Mouse (Mus musculus) cerebellum, postnatal 4 days (tissue): ENCODE measurements around the gene Rimbp2.
"Not testable (repeated sequence)": the region's sequence is repeated elsewhere in the genome, so short reads cannot be mapped to it uniquely, and the experiment has no call there.

Experiments used
- DNase-seq, 2 experiments: peaks; one replicate each; pipeline ENCODE4 v3.0.0; 2022; ENCODE audit warnings: low spot score in 2 of 2, mixed read lengths in 1 of 2

Gene Rimbp2

DNA sequence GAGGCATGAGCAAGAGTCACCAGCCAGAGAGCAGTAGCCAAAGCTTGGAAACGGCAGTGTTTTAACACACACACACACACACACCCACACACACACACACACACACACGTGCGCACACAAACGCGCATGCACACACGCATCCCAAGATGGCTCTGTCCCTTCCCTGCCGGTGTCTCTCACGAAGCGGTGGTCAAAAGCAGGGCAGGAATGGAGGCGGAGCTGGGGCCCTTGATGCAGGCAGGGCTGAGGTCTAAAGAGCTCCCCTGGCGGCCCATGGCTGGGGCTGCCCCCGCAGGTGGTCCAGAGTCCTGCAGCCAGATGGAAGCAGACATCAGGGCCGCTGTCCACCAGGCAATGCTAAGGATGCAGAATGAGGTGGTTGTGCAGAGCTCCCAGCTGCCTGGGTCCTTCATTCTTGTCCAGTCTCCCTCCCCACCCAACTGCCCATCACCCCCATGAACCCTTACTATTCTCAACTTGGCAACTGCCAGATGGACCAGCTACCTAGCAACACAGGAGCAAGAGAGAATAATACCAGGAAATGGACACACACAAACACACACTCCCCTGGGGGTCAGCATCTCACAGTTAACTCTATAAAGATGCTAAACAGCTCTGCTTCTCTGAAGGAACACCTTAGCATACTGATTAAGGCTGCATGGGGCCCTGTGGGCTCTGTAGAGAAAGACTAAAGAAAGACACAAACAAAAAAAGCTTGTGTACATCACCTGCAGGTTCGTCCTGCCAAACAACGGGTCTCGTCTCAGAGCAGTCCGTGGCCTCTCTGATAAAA is at the start of gene Rimbp2:
TSS of gene Rimbp2 (minus strand) at position 209 of the 793 bp plus-strand sequence.
- peak in 1 of 2 experiments; percentile 43 for DNase-seq

DNA sequence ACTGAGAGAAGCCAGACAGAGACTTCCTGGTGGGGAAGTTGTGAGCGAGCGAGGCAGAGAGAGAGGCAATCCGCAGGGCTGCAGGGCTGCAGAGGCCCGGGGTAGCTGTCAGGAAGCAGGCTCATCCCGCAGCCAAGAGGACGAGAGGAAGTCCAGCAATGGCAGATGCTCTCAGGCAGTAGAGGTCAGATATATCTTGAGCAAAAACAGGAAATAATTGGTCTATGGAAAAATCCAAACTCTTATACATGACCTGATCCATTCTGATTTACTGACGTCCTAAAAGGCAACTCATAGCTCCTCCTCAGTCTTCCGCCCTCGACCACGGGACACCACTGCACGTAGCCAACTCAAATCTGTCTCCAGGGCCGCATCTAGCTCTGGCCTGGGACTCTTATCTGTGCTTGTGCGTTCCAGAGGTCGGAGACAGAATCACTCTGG is 49.3 kb upstream of the Rimbp2 start:
- DNase-seq, result no peak

DNA sequence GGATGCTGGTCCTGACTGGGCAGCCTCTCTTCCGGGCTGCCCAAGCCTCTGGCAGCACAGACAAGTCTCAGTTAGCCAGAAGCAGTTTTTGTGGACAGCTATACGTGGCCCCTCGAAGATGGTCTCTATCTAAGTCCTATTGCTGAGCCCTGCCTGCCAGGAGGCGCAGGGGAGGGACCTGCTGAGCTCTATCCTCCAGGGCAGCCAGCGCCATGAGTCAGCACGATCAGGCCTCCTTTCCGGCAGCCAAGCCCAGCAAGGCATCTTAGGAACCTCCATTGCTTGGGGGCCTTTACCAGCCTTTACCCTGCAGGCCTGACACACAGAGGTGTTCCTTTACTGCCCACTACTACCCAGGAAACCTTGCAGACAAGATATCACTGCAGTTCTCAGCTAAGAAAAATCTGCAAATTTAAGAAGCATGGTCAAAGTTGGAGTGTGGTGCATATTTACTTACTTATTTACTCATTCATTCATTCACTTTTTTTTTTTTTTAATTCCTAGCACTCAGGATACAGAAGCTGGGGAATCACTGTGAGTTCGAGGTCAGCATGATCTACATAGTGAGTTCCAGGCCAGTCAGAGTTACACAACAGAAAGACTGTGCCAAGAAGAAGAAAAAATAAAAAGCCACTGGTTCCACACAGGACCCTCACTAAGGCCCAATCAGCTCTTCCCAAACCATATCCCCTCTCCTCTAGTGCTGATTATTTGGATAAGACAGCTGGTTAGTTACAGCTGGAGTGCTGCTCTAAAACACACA is 47.6 kb upstream of the Rimbp2 start:
- no peak for DNase-seq

DNA sequence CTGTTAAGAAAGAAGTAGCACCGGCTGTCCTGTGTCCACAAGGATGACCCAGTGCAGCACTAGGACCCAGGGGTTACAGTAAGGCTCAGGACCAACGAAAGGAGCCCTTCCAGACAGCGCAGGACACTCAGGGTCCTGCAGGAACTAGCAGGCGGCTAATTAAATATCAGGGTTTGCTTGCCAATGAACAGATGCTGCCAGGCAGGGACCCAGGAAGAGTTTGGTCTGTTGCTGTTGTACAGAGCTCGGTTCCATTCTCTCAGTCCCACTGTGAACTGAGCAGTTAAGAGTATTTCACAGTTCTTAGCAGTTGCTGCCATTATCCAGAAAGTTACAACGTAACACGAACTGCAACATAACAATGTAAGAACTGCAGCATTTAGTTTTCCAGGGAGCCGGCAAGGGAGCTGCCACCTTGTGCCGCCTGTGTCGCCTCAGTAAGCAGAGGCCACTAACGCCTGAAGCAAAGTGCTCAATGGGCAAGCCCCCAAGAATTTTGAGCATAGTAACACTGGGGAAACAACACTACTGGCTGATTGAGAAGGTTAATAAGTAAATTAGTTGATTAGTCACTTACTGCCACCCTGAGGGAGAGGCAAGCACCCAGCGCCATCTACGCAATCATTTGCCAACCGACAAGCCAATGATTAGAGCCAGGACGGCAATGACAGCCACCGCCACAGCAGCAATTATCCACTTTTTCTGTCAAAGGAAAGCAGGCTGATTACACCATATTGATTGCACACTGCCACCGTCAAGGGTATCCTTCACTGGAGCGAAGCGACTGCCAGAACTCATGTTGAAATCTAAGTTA is 34.1 kb upstream of the Rimbp2 start:
- peak in 1 of 2 experiments; percentile 39 for DNase-seq

DNA sequence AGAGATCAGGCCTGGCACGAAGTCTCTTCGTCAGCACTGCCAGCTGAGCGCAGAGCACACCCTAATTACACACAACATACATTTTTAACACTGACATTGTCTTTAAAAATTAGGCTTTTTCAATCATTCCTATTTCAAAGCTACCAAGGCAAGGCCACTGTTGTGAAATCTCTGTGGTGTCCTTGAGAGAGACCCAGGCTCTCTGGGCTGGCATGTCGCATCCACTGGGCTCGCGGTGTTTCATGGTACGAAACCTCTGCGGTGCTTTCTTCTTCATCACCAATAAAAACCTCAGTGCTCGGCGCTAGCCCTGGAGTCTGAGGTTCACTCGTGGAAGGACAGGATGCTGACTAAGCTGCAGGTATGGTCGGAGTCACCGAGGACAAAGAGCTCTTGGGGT is 32.7 kb upstream of the Rimbp2 start:
- no peak for DNase-seq

DNA sequence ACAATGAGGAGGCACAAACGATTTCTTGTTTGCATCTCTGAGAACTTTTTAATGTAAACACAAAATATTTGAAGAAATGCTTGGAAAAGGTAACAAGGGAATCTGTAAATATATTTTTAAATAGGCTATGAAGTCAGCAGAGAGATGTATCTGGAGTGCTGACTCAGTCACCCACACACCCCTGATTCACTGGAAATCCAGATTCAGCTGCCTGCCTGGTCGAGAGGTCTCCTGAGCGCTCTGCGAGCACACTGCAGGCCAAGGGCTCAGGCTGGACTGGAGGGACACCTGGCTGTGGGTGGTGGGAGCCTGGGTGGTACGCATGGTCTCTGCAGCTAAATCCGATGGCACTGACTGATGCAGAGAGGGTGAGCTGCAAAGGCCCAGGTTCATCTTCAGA is 31.2 kb upstream of the Rimbp2 start:
- DNase-seq, result no peak

DNA sequence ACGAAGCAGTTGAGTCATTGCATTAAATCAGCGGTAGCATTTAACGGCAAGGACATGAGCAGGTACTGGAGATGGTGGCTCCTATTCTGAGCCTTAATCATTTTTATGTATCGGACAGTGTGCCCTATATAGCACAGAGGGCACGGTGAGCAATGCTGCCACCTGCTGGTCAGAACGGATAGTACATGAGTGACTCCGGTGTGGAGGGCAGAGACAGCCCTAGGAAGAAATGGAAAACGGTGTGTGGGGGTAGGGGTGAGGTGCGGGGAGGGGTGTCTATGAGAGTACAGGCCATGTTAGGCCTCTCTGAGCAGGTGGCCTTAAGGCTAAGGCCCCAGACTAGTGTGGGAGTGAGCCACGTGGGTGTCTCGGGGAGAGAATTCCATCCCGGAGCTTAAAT is 28.3 kb upstream of the Rimbp2 start:
- peak; percentile 73 to 82 for DNase-seq

DNA sequence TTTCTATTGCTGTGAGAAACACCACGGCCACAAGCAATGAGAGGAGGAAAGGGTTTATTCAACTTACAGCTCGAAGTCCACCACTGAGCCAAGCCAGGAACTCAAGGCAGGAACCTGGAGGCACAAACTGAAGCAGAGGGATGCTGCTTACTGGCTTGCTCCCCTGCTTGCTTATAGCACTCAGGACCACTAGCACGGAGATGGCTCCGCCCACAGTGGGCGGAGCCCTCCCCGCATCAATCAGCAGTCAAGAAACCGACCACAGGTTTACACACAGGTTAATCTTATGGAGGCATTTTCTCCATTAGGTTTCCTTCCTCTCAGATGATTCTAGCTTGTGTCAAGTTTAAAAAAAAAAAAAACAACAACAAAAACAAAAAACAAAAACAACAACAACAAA is 27.6 kb upstream of the Rimbp2 start:
- DNase-seq, result no peak

DNA sequence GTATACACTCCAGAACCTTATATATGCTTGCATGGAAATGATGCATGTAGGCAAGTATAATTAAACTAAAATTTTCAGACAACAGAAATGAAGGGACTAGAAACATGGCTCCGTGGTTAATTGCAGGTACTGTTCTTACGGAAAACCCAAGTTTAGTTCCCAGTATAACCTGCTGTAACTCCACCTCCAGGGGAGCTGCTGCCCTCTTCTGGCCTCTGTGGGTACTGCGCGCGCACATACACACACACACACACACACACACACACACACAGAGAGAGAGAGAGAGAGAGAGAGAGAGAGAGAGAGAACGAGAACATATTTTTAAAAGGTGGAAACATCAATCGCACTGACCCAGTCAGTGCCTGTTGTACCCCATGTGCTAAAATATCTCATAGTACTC is 25.7 kb upstream of the Rimbp2 start:
- DNase-seq, result no peak

DNA sequence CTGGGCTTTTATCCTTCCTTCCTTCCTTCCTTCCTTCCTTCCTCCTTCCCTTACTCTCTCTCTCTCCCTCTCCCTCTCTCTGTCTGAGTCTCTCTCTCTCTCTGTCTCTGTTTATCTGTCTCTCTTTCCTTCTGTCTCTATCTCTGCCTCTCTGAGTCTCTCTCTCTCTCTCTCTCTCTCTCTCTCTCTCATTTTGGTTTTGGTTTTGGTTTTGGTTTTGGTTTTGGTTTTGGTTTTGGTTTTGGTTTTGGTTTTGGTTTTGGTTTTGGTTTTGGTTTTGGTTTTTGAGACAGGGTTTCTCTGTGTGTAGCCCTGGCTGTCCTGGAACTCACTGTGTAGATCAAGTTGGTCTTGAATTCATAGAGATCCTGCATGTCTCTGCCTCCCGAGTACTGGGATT is 24.2 kb upstream of the Rimbp2 start:
- DNase-seq, result not testable (repeated sequence)

DNA sequence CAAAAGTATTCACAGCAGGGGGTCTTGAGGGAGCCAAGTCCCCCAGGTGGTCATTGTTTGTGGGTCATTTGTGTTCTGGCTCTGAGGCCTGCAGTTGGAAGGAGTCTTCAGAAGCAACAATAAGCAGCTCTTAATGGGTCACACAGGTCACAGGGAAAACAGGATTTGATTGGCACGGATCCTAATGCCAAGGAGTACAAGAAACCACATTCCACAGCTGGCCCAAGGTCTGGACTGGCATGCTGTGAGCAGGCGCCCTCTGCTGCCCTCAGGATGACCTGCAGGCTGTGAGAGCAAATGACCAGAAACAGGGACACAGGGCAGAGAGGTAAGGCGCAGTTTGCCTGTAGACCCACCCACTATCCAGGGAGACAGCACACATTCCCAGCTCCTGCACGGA is 23.0 kb upstream of the Rimbp2 start:
- peak; percentile 36 to 42 for DNase-seq

DNA sequence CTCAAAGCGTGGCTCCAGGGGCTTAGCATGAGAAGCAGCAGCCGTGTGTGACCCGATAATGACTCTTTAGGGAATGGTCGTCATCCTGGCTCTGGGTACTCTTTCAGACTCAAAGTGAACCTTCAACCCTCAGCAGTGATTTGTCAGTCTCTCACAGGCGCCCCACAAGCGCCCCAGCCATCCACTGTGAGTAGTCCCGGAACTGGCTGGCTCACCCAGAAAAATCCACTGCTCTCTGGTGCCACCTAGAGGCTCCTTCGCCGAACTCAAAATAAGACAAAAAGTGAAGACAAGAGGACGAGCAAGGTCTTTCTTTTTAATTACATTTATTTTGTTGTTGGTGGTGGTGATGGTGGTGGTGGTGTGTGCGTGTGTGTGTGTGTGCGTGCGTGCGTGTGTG is 18.0 kb upstream of the Rimbp2 start:
- peak; percentile 63 to 79 for DNase-seq

DNA sequence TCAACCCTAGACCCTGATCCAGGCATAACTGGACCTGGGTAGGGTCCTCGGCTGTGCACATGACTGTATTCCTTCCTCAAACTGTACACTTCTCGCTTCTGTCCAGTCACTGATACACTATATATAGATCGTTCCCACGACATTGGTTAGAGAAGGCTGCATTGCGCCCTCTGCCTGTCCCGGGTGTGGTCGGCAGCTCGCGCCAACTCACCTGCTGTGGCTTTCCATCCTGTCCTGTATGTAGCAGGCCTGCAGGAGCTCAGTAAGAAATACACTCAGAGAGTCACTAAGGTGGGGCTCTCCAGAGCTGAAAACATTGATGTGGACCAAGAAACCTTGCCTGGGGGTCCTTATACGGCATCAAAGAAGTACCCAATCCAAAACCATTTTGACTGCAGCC is 17.6 kb upstream of the Rimbp2 start:
- no peak for DNase-seq

DNA sequence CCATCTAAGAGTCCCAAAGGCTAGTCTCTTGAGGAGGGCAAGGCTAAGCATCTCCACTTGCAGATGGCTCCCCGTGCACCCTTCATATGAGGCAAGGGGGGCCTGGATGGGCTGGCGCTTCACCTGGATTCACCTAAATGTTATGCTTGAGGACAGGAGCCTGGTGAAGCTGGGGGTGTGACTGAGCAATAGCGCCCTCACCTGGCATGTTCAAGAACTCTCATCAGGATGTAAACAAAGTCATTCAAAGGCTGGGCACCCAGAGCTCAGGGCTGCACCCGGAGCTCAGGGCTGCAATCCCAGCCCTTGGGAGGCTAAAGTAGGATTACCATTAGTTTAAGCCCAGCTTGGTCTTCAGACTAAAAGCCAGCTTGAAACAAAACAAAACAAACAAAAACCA is 11.1 kb upstream of the Rimbp2 start:
- no peak for DNase-seq

DNA sequence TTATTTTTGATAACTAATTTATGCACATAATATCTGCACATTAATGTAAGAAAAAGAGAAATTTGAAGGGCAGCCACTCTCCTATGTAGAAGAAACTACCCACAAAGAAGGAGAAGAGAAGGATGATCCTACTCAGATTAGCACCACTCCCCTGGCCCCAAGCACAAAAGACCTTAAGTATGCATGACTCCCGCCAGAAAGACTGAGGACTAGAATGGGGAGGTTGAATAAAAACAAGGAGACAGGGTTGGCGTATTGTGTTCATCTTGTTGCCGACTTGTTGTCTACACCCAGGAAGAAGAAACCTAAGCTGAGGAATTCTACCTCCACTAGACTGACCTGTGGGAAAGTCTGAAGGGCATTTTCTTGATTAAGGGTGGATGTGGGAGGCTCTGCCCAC is 5.6 kb upstream of the Rimbp2 start:
- no peak for DNase-seq

DNA sequence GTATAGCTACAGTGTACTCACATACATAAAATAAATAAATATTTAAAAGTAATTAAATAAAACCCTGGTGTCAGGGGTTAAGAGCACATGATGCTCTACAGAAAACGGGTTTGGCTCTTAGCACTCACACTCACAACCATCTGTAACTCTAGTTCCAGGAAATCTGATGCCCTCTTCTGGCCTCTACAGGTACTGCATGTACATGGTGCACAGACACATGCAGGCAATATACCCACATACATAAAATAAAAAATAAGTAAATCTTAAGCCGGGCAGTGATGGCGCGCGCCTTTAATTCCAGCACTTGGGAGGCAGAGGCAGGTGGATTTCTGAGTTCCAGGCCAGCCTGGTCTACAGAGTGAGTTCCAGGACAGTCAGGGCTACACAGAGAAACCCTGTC is 1.1 kb upstream of the Rimbp2 start:
- peak in 1 of 2 experiments; percentile 31 for DNase-seq

DNA sequence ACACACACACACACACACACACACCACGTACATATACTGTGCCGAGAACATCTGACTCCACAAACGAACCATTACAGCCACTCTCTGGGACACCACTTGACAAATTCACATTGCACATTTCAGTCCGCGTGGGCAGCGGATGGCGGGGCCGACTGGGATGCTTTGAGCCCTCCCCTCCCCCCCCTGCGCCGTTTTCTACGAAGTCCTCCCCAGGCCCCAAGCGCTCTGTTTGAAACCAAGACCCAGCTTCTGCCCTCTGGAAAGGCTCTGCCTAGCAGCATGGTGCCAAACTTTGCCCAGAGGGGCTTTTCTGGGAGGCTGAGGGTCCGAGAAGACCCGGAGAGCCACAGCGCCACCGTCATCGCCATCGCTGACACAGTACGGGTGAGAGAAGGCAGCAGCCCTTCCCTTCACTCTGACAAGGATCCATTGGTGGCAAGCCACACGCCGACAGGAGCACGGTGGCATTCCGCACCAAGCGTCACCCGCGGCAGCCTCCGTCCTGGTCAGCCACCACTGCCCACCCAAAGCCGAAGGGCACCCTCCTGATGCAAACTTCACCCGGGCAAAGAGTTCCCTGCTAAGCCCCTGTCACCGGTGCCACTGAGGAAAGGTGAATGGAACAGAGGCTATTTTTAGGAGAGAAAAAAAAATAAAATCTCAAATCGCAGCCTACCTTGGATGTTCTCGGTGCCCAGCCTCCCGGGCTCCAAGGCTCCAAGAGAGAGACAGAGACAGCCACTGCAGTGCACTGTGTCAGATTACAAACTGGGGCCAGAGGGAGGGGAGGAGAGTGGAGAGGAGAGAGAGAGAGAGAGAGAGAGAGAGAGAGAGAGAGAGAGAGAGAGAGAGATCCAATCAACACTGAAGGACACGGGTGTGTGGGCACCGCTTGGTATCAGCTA is 743 bp downstream of the Rimbp2 start:
- no peak for DNase-seq

DNA sequence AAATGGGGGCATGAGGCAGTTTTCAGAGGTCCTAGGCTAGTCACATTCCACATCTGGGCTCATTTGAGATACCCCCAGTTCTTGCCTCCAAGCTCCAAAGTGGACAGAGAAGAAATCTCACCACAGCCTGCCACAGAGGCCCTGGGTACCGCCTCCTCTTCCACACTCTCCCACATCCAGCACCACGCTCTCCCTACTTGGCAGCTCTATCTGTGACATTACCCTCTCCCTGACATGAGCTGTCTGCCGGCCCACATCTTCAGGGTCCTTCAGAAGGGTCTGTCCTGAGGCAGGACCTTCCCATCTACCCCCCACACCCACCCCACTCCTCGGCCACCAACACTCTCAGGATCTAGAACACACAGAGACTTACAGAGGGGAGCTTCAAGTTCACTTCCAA is 1.8 kb downstream of the Rimbp2 start:
- no peak for DNase-seq

DNA sequence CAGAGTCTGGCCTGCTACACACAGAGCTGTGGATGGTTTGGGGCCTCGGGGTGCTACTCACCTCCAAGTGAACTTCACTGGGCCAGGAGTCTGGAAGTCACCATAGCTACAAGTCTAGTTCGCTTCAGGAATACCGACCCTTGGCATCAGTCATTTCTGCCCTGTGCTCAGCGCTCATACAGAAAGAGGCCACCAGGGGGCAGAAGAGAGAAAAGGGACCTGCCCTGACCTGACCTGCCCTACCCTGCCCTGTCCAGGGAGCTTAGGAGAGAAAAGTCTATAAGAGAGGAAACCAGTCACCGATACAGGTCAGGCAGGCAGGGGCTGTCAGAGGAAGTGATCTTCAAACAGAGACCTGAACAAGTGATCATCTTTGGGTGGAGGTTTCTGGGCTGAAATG is 6.2 kb downstream of the Rimbp2 start:
- no peak for DNase-seq

DNA sequence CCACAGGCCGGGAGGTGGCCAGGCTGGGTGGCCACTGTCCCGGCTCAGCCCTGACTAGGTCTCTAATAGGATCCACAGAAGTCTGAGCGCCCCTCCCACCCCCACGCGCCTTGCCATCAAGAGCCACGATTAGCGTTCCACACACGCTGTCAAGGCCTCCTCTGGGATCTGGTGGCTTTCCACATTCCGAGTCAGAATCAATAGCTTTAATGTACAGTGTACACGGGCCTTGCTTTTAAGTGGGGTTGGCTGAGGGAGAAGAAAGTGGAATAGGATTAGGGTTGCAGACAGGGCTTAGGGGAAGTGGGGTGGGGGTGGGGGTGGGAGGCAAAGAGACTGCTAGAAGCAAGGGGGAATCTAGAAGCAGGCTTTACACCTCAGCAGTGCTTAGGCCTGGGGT is 12.8 kb downstream of the Rimbp2 start:
- no peak for DNase-seq

DNA sequence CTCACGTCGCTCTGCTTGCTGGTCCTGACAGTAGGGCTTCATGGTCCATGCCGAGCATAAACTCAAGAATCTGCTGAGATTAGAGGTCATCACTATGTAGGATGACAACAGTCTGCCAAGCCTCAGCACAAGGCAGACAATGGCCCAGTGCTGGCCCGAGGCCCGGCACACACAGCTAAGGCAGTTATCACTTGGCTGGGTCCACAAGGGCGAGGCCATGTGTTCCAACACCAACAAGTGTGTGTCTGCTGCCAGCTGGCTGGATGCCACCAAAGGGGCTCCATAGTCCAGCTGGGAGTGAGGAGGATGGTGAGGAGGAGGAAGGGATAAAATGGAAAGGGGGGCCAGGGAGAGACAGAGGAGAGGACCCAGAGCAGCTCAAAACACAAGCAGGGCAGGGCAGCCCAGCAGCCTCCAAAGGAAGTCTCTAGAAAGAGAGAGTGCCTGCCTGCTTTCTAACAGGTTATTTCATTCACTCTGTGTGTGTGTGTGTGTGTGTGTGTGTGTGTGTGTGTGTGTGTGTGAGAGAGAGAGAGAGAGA is 17.9 kb downstream of the Rimbp2 start:
- DNase-seq, result peak; percentile 39 to 81
